8 mouse cellular contexts compared by ENCODE assay signal in genomic region chr8:126970579-126971313, GRCm38 (mm10). TPM values are rescaled to one million over a fixed set of nuclear protein-coding genes. Genes with fewer than 3 reads are reported as not detected.
A peak's percentile ranks its signal among the peaks of the same experiment; 100 is the strongest.
DNase-seq lines count a peak whose midpoint lies in the region; ATAC-seq and TF ChIP-seq lines count a peak whose summit lies in the region.

Gene Rbm34, minus strand, starts transcription at chr8:126971071.

- peak within 1 kb of the TSS; percentile 74 for H3K9ac ChIP-seq in CH12.LX (ENCODE audit: insufficient read depth, low read depth)
- peak within 1 kb of the TSS; percentile 90 for H3K9ac ChIP-seq in forebrain, embryonic 12.5 days
- H3K9ac ChIP-seq in heart, postnatal 0 days (replicated peaks; ENCODE audit: low read depth, low read length) = peak within 1 kb of the TSS; percentile 72
- H3K9ac ChIP-seq in liver, embryonic 16.5 days (ENCODE audit: low read depth, low read length) = peak within 1 kb of the TSS; percentile 85
- H3K9ac ChIP-seq in neural tube, embryonic 13.5 days = peak within 1 kb of the TSS; percentile 89

- peak; percentile 97 for ATAC-seq in forebrain, embryonic 12.5 days (ENCODE audit: low FRiP score)
- peak; percentile 98 for ATAC-seq in heart, postnatal 0 days (ENCODE audit: insufficient read depth, low read depth)
- ATAC-seq in liver, embryonic 16.5 days (ENCODE audit: low read depth) = peak; percentile 96
- ATAC-seq in neural tube, embryonic 13.5 days (ENCODE audit: low read depth) = peak; percentile 97

- dilution Hi-C loops in CH12.LX (cut with MboI; ENCODE audit: extremely low pct_ligation_motif_present, extremely low pct_unique_long_range_greater_than_20kb, low sequenced_read_pairs) = no loop called here

- TF ChIP-seq EP300 in CH12.LX (IDR thresholded peaks at IDR 0.05; ENCODE audit: low read length) = no peak
- 0 out of 2 replicates have a peak, but pooled peaks have one; percentile 34 for TF ChIP-seq EP300 in heart, postnatal 0 days (IDR thresholded peaks at IDR 0.05; ENCODE audit: low read depth)

- no peak for TF ChIP-seq RAD21 in CH12.LX (IDR thresholded peaks at IDR 0.05; ENCODE audit: low read depth, low read length)

- H3K79me2 ChIP-seq in CH12.LX (replicated peaks; ENCODE audit: control insufficient read depth, extremely low read depth, insufficient read depth, poor library complexity, severe bottlenecking) = peaks cover 26% of the 10 kb centered on the region

- in situ Hi-C loops in CH12.LX (cut with MboI; ENCODE audit: low pct_ligation_motif_present, low pct_unique_long_range_greater_than_20kb, low sequenced_read_pairs) = no loop called here

- no peaks in the 10 kb centered on the region for H3K27me3 ChIP-seq in CH12.LX (replicated peaks)
- peaks cover 5% of the 10 kb centered on the region; the same call in 1 of the 2 replicates for H3K27me3 ChIP-seq in forebrain, embryonic 12.5 days
- no peaks in the 10 kb centered on the region for H3K27me3 ChIP-seq in heart, postnatal 0 days (ENCODE audit: control insufficient read depth, insufficient read depth, low read length)
- H3K27me3 ChIP-seq in liver, embryonic 16.5 days (ENCODE audit: control insufficient read depth, insufficient read depth, low read depth, low read length) = no peaks in the 10 kb centered on the region
- H3K27me3 ChIP-seq in neural tube, embryonic 13.5 days = no peaks in the 10 kb centered on the region
- H3K27me3 ChIP-seq in testis, adult 2 months (ENCODE audit: control insufficient read depth, insufficient read depth, low read length) = no peaks in the 10 kb centered on the region

- no peak within 1 kb of the TSS for H3K27ac ChIP-seq in CH12.LX (ENCODE audit: insufficient read depth, low read depth)
- H3K27ac ChIP-seq in forebrain, embryonic 12.5 days = peak within 1 kb of the TSS; percentile 89
- H3K27ac ChIP-seq in heart, postnatal 0 days (ENCODE audit: low read depth) = peak within 1 kb of the TSS; percentile 41; the same call in 1 of the 2 replicates
- peak within 1 kb of the TSS; percentile 46; the same call in 1 of the 2 replicates for H3K27ac ChIP-seq in liver, embryonic 16.5 days (ENCODE audit: low read length)
- peak within 1 kb of the TSS; percentile 91 for H3K27ac ChIP-seq in neural tube, embryonic 13.5 days (replicated peaks)
- peak within 1 kb of the TSS; percentile 84 for H3K27ac ChIP-seq in testis, adult 2 months (ENCODE audit: control insufficient read depth, insufficient read depth, low read depth, low read length)

- H3K4me2 ChIP-seq in CH12.LX (ENCODE audit: insufficient read depth, low read depth, poor library complexity, severe bottlenecking) = peak within 1 kb of the TSS; percentile 97
- peak within 1 kb of the TSS; percentile 68 for H3K4me2 ChIP-seq in forebrain, embryonic 12.5 days
- peak within 1 kb of the TSS; percentile 73 for H3K4me2 ChIP-seq in heart, postnatal 0 days (ENCODE audit: low read depth, low read length)
- peak within 1 kb of the TSS; percentile 91 for H3K4me2 ChIP-seq in liver, embryonic 16.5 days (ENCODE audit: low read depth, low read length)
- peak within 1 kb of the TSS; percentile 90 for H3K4me2 ChIP-seq in neural tube, embryonic 13.5 days

- DNase-seq in CH12.LX (ENCODE audit: extremely low read depth) = peak; percentile 97
- peak; percentile 93 for DNase-seq in c-Kit-positive CD71-positive TER-119-negative erythroid progenitor cells, embryonic 14.5 days (ENCODE audit: low read depth)
- peak; percentile 94 for DNase-seq in heart, postnatal 0 days (ENCODE audit: low spot score)
- peak; percentile 94 to 95 for DNase-seq in kidney, postnatal 4 days

- H3K36me3 ChIP-seq in CH12.LX (replicated peaks in 1 of 2; ENCODE audit: control insufficient read depth in 1 of 2, insufficient read depth in 1 of 2, low read length in 1 of 2) = peaks cover 31 to 39% of the 10 kb centered on the region in 2 experiments
- peaks cover 32% of the 10 kb centered on the region for H3K36me3 ChIP-seq in forebrain, embryonic 12.5 days (replicated peaks)
- peaks cover 32% of the 10 kb centered on the region for H3K36me3 ChIP-seq in heart, postnatal 0 days (replicated peaks; ENCODE audit: control insufficient read depth, insufficient read depth, low read length)
- H3K36me3 ChIP-seq in liver, embryonic 16.5 days (ENCODE audit: control insufficient read depth, insufficient read depth) = no peaks in the 10 kb centered on the region
- H3K36me3 ChIP-seq in neural tube, embryonic 13.5 days = peaks cover 34% of the 10 kb centered on the region
- H3K36me3 ChIP-seq in testis, adult 2 months (ENCODE audit: control insufficient read depth, insufficient read depth, low read length) = no peaks in the 10 kb centered on the region

- no peak for TF ChIP-seq CTCF in CH12.LX (conservative IDR thresholded peaks at IDR 0.05 in 1 of 2, IDR thresholded peaks at IDR 0.05 in 1 of 2; ENCODE audit: low read depth in 2 of 2, low read length in 2 of 2)
- no peak; the same call in 1 of the 2 replicates for TF ChIP-seq CTCF in heart, postnatal 0 days (IDR thresholded peaks at IDR 0.05; ENCODE audit: low read depth)
- no peak for TF ChIP-seq CTCF in testis, adult 2 months (IDR thresholded peaks at IDR 0.05; ENCODE audit: control insufficient read depth, insufficient read depth, insufficient replicate concordance, low read depth, low read length)

- H3K4me3 ChIP-seq in CH12.LX (replicated peaks in 1 of 3; ENCODE audit: low read depth in 2 of 3, low read length in 2 of 3, poor library complexity in 1 of 3) = peak within 1 kb of the TSS; percentile 81 to 98 (median 87)
- peak within 1 kb of the TSS; percentile 97 for H3K4me3 ChIP-seq in forebrain, embryonic 12.5 days (replicated peaks)
- peak within 1 kb of the TSS; percentile 84 for H3K4me3 ChIP-seq in heart, postnatal 0 days (ENCODE audit: low read depth, low read length)
- H3K4me3 ChIP-seq in liver, embryonic 16.5 days (ENCODE audit: low read depth, low read length) = peak within 1 kb of the TSS; percentile 90
- peak within 1 kb of the TSS; percentile 94 for H3K4me3 ChIP-seq in neural tube, embryonic 13.5 days
- peak within 1 kb of the TSS; percentile 92 for H3K4me3 ChIP-seq in testis, adult 2 months (ENCODE audit: control insufficient read depth, low read depth, low read length)

- H3K9me3 ChIP-seq in CH12.LX (replicated peaks; ENCODE audit: low read length) = no peaks in the 10 kb centered on the region
- H3K9me3 ChIP-seq in forebrain, embryonic 12.5 days = no peaks in the 10 kb centered on the region
- H3K9me3 ChIP-seq in heart, postnatal 0 days (replicated peaks; ENCODE audit: control insufficient read depth, low read length) = no peaks in the 10 kb centered on the region
- H3K9me3 ChIP-seq in liver, embryonic 16.5 days (replicated peaks; ENCODE audit: control insufficient read depth, low read length) = no peaks in the 10 kb centered on the region
- no peaks in the 10 kb centered on the region for H3K9me3 ChIP-seq in neural tube, embryonic 13.5 days

- TF ChIP-seq POLR2A in CH12.LX (IDR thresholded peaks at IDR 0.05; ENCODE audit: low read depth, low read length) = peak; percentile 98
- peak; percentile 96 for TF ChIP-seq POLR2A in testis, adult 2 months (IDR thresholded peaks at IDR 0.05; ENCODE audit: control insufficient read depth, low read depth, low read length)

- H3K4me1 ChIP-seq in CH12.LX (ENCODE audit: control insufficient read depth in 1 of 2, insufficient read depth in 2 of 2) = peaks cover 27 to 60% of the 10 kb centered on the region in 2 experiments
- H3K4me1 ChIP-seq in forebrain, embryonic 12.5 days = peaks cover 9% of the 10 kb centered on the region
- peaks cover 9% of the 10 kb centered on the region for H3K4me1 ChIP-seq in heart, postnatal 0 days (ENCODE audit: control insufficient read depth, insufficient read depth)
- H3K4me1 ChIP-seq in liver, embryonic 16.5 days (ENCODE audit: control insufficient read depth, low read depth, low read length) = peaks cover 16% of the 10 kb centered on the region
- peaks cover 14% of the 10 kb centered on the region for H3K4me1 ChIP-seq in neural tube, embryonic 13.5 days (replicated peaks)
- no peaks in the 10 kb centered on the region; the same call in none of the 2 replicates for H3K4me1 ChIP-seq in testis, adult 2 months (ENCODE audit: control insufficient read depth, insufficient read depth, low read length)

- WGBS in forebrain, embryonic 12.5 days = under 1% methylated on average over 46 of the region's 50 CpGs
- 1% methylated on average over 47 of the region's 50 CpGs for WGBS in heart, postnatal 0 days
- under 1% methylated on average over 50 of the region's 50 CpGs for WGBS in liver, embryonic 16.5 days (ENCODE audit: insufficient replicate concordance)
- under 1% methylated on average over 50 of the region's 50 CpGs for WGBS in neural tube, embryonic 13.5 days

TF ChIP-seq in CH12.LX, 34 proteins besides CTCF, POLR2A, EP300 and RAD21 (continues in another document):
- no peak for TF ChIP-seq JUND (conservative IDR thresholded peaks at IDR 0.05; ENCODE audit: low read depth, low read length)
- TF ChIP-seq HCFC1 (IDR thresholded peaks at IDR 0.05; ENCODE audit: low read depth, low read length) = peak; percentile 99
- peak; percentile 94 for TF ChIP-seq TBP (conservative IDR thresholded peaks at IDR 0.05; ENCODE audit: low read depth, low read length)
- TF ChIP-seq ZNF384 (IDR thresholded peaks at IDR 0.05; ENCODE audit: low read depth, low read length) = no peak
- TF ChIP-seq MXI1 (IDR thresholded peaks at IDR 0.05; ENCODE audit: low read depth, low read length) = peak; percentile 98
- TF ChIP-seq MAX (IDR thresholded peaks at IDR 0.05; ENCODE audit: low read length) = peak; percentile 86
- TF ChIP-seq ELF1 (IDR thresholded peaks at IDR 0.05; ENCODE audit: low read depth, low read length) = peak; percentile 99
- TF ChIP-seq USF2 (conservative IDR thresholded peaks at IDR 0.05; ENCODE audit: low read depth, low read length) = no peak
- no peak for TF ChIP-seq PAX5 (IDR thresholded peaks at IDR 0.05; ENCODE audit: low read length)
- TF ChIP-seq BHLHE40 (IDR thresholded peaks at IDR 0.05; ENCODE audit: low read depth, low read length) = 0 out of 2 replicates have a peak, but pooled peaks have one; percentile 35
- peak; percentile 80 for TF ChIP-seq NRF1 (IDR thresholded peaks at IDR 0.05; ENCODE audit: low read depth, low read length)
- TF ChIP-seq SMC3 (IDR thresholded peaks at IDR 0.05; ENCODE audit: low read depth, low read length) = no peak
- no peak for TF ChIP-seq RCOR1 (conservative IDR thresholded peaks at IDR 0.05; ENCODE audit: low read depth, low read length)

RNA-seq across cellular contexts. Expression of gene Rbm34, which starts in this region (rescaled TPM):
- total RNA-seq in CH12.LX (2012; rRNA removed) = 24.8 and 29.8 TPM in 2 replicates
- total RNA-seq in CH12.LX (2014; rRNA removed) = 42.7 and 47.2 TPM in 2 replicates
- 42.3 and 52.4 TPM in 2 replicates for polyA plus RNA-seq in CH12.LX (2012; ENCODE audit: insufficient read length, low read depth)
- polyA plus RNA-seq in forebrain, embryonic 12.5 days (2016; fragmentation: Nextera tagmentation; extraction: Ambion mirVana) = 30.4 and 33.0 TPM in 2 replicates
- 1.3 and 3.9 TPM in 2 replicates for total RNA-seq in heart, postnatal 0 days (2014; rRNA removed; ENCODE audit: low replicate concordance)
- polyA plus RNA-seq in heart, postnatal 0 days (2015; fragmentation: Nextera tagmentation; extraction: Ambion mirVana) = 8.0 and 8.8 TPM in 2 replicates
- polyA plus RNA-seq in liver, embryonic 16.5 days (2015; fragmentation: Nextera tagmentation; extraction: Ambion mirVana) = 6.9 and 8.7 TPM in 2 replicates
- 26.4 and 26.6 TPM in 2 replicates for polyA plus RNA-seq in neural tube, embryonic 13.5 days (2015; fragmentation: Nextera tagmentation; extraction: Ambion mirVana)
- polyA plus RNA-seq in testis, adult 2 months (2012; rRNA removed) = 2.4 and 2.6 TPM in 2 replicates
